Mouse (Mus musculus) adrenal gland, postnatal 36 days (tissue): ENCODE measurements around the gene Zfp428. TPM values are rescaled to one million over a fixed set of nuclear protein-coding genes. Genes with fewer than 3 reads are reported as not detected.

Experiments used
- DNase-seq, 2 experiments: peaks; one replicate each; pipeline ENCODE4 v3.0.0; 2021; ENCODE audit warnings: mixed read lengths in 1 of 2
- total RNA-seq, 2 experiments: library from RNA; stranded (reverse); gene quantifications; 2 replicates each; pipeline ENCODE4 v1.2.3; 2021

Zfp428 gene
- total RNA-seq, 2 experiments from 2014 or later = 6.0 to 6.8 TPM

GRCm38 (mm10) chr7:24551985-24552759 is 45.4 kb downstream of the Zfp428 start:
- DNase-seq = no peak

DNA sequence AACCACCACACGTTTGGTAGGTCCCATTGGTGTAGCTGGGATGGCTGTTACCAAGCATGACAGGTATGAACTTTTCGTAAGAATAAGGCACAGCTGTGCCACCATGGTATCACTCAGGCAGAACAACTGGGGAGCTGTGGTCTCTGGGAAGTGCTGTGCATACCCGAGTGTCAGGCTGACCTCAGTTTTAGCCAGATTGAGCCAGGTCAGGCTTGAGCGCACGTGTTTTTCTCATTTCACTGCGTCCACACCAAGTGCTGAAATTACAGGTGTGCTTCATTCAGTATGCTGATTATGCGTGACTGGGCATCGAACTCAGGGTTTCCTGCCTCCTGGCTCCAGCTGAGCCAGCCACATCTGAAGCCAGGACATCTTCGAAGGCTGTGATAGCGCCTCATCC is 49.0 kb downstream of the Zfp428 start:
- no peak for DNase-seq

DNA sequence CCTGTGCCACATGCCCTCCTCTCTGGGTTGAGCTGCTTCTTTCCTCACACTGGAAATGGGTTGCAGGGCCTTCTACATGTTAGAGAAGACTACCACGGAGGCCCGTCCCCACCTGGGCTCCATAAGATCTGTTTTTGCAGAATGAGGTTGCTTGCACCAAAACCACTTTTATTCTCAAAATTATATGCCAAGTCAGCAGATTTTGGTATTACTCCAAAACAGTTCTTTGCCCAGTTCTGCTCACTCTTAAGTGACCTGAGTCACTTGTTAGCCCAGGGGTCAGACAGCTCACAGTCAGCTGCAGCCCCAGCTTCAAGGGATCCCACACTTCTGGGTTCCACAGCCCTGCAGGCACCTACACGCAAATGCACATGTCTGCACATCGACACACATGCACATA is 54.6 kb downstream of the Zfp428 start:
- DNase-seq = no peak

DNA sequence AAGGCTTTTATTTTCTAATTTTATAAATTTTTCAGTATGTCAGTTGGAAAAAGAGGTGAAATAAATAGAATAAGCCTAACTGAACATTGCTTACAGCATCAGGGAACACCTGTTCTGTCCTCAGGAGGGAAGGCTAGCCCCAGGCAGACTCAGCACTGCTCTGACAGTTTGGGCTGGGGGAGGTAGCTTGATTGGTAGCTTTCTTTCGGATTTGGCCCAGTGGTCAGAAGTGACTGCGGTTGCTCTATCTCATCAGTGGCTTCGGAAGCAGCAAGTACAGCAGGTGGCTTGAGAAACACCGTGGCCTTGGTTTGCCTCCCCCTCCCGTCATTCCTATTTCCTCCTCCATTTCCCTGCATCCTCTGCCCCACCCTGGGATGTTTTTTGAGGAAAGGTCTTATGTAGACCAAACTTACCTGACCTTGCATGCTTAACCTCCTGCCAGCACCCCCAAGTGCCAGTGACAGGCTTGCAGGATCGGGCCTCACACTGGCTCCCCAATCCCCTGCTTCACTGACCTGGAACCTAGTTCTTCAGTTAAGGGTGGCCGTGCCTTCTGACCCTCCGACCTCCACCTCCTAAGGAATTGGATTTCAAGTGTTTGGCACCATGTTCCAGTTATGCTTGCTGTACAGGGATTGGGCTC is 56.5 kb downstream of the Zfp428 start:
- no peak for DNase-seq

DNA sequence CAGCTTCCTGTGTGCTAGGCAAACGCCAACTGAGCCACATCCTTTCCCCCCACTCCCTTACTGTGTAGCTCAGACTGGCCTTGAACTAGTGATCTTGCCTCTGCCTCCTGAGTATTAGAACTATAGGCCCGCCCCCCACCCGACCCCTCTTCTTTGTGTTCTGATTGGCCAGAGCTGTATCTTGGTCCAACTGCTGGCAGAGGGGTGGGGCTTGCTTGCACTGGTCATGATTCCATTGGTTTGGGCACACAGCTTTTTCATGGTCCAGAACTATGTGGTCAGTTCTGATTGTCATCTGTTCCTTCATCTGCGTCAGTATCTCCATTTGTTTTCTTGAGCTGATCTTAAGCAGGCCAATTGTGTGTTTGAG is 57.0 kb downstream of the Zfp428 start:
- DNase-seq = no peak

DNA sequence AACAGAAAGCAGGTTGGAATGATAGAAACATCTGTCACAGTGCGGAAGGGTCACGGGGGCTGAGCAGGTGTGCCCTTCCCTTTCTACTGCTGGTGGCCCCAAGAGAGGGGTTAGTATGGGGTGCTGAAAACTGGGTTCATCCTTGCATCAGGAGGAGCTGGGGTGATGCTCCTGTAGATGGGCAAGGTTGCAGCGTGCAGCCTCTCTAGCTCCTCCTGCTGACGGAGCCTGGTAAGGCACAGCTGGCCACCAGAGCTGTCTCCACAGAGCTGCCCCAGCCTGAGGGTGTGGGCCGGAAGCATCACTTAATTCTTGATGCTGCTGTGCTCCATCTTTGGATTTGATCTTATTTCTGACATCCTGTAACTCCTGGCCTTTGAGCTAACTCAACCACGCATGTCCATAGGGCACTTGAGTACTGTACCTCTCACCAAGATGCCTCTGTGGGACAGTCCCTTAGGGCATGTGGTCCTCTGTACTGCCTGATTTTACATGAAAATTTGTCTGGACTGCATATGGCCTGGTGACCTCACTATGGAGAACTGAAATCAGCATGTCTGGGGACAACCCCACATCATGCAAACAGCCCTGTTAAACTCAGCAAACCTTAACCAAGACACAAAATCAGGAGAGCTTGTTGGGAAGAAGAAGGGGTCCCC is 57.9 kb downstream of the Zfp428 start:
- DNase-seq = peak; percentile 75 to 79

Other genes starting within 250 kb of the Zfp428 start
- gene Zfp93, start 236.6 kb upstream of the Zfp428 start, total RNA-seq = 1 to 10 TPM; 4.7 to 5.2 TPM
- 10 to 100 TPM in 1 of 2 experiments, 1 to 10 TPM in 1; 8.8 to 10.3 TPM for gene Zfp61, start 205.8 kb upstream of the Zfp428 start, total RNA-seq
- 1 to 10 TPM; 3.1 to 4.0 TPM for gene Zfp94, start 190.3 kb upstream of the Zfp428 start, total RNA-seq
- under 1 TPM; 0.36 to 0.56 TPM for gene Tescl, start 173.1 kb upstream of the Zfp428 start, total RNA-seq
- gene Lypd5, start 157.8 kb upstream of the Zfp428 start, total RNA-seq = not detected
- gene Kcnn4, start 136.7 kb upstream of the Zfp428 start, total RNA-seq = 1 to 10 TPM in 1 of 2 experiments, under 1 TPM in 1; 0.79 to 1.3 TPM
- 10 to 100 TPM; 17.8 to 21.1 TPM for gene Smg9, start 107.4 kb upstream of the Zfp428 start, total RNA-seq
- gene Irgc1, start 54.7 kb upstream of the Zfp428 start, total RNA-seq = not detected
- gene Plaur, start 44.5 kb upstream of the Zfp428 start, total RNA-seq = 1 to 10 TPM; 7.9 to 9.8 TPM
- 1 to 10 TPM; 2.8 to 3.6 TPM for gene Cadm4, start 25.0 kb upstream of the Zfp428 start, total RNA-seq
- gene AC161166.1, start 5.4 kb downstream of the Zfp428 start, total RNA-seq = not detected
- 10 to 100 TPM; 20.4 to 24.1 TPM for gene Irgq, start 23.7 kb downstream of the Zfp428 start, total RNA-seq
- not detected for gene Pinlyp, start 39.1 kb downstream of the Zfp428 start, total RNA-seq
- 10 to 100 TPM; 37.6 to 41.3 TPM for gene Xrcc1, start 39.3 kb downstream of the Zfp428 start, total RNA-seq
- gene Ethe1, start 80.5 kb downstream of the Zfp428 start, total RNA-seq = 10 to 100 TPM; 27.9 to 34.2 TPM
- gene Zfp575, start 80.6 kb downstream of the Zfp428 start, total RNA-seq = under 1 TPM in 1 of 2 experiments, not detected in 1; 0.30 TPM
- gene Phldb3, start 103.8 kb downstream of the Zfp428 start, total RNA-seq = 1 to 10 TPM; 5.4 to 5.8 TPM
- under 1 TPM; 0.36 to 0.92 TPM for gene Lypd3, start 129.5 kb downstream of the Zfp428 start, total RNA-seq
- gene Tex101, start 169.7 kb downstream of the Zfp428 start, total RNA-seq = not detected
- gene BC049730, start 202.2 kb downstream of the Zfp428 start, total RNA-seq = not detected
- not detected for gene Gm4763, start 219.9 kb downstream of the Zfp428 start, total RNA-seq